Mouse (Mus musculus): ENCODE results near the gene Arcn1. TPM values are rescaled to one million over a fixed set of nuclear protein-coding genes. Genes with fewer than 3 reads are reported as not detected.

Gene Arcn1
- polyA plus RNA-seq, 1 experiment = 46.6 TPM

- Histone ChIP-seq H3ac (ENCODE audit: control insufficient read depth, insufficient read length, low read depth) (no peak overlapping the region), H3K79me2 (ENCODE audit: control insufficient read depth, insufficient read depth) (peaks cover 26% of the 10 kb centered on the region), H3K36me3 (ENCODE audit: control insufficient read depth, insufficient read depth) (peaks cover 5% of the 10 kb centered on the region), H3K27me3 (ENCODE audit: control insufficient read depth, insufficient read depth, insufficient read length) (no peaks in the 10 kb centered on the region), H3K79me3 (ENCODE audit: low read depth) (peaks cover 7% of the 10 kb centered on the region), H3K4me3 (ENCODE audit: insufficient read depth, poor library complexity, severe bottlenecking) (no peak overlapping the region)
- TF ChIP-seq MAX (IDR thresholded peaks at IDR 0.05) (no peak), MYOD1 (IDR thresholded peaks at IDR 0.05; ENCODE audit: control insufficient read depth, insufficient read length, low read depth) (no peak), USF1 (IDR thresholded peaks at IDR 0.05; ENCODE audit: low read depth) (no peak), CTCF (IDR thresholded peaks at IDR 0.05; ENCODE audit: control insufficient read depth, insufficient read depth, insufficient read length) (no peak), CEBPB (IDR thresholded peaks at IDR 0.05; ENCODE audit: low read depth) (no peak), MYOG (IDR thresholded peaks at IDR 0.05; ENCODE audit: control insufficient read depth, extremely low read depth, insufficient read length) (no peak), FOSL1 (IDR thresholded peaks at IDR 0.05; ENCODE audit: insufficient read depth, low read length, poor library complexity, severe bottlenecking) (no peak)
Observed at GRCm38 (mm10) chr9:44737240-44737949, 30.2 kb downstream of the Arcn1 start.

DNA sequence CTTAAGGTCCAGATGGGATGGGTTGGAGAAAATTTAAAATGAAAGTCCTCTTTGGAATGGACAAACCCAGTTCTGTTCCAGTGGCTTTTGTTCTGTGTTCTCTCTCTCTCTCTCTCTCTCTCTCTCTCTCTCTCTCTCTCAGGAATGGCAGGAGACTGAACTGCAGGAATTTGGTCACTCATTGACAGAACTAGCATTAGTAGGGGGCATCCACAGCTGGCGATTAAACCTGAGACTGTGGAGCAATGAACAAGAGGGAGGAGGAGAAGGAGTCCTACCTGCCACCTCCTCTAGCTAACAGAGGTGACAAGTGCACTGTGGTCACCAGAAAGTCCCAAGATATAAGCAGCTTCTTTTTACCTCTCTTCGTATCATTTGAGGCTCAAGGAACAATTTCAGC, 31.3 kb downstream of the Arcn1 start:
- no peak for TF ChIP-seq MYOG (IDR thresholded peaks at IDR 0.05; ENCODE audit: control insufficient read depth, extremely low read depth, insufficient read length)
- no peak for TF ChIP-seq USF1 (IDR thresholded peaks at IDR 0.05; ENCODE audit: low read depth)
- TF ChIP-seq MYOD1 (IDR thresholded peaks at IDR 0.05; ENCODE audit: control insufficient read depth, insufficient read length, low read depth) = no peak
- TF ChIP-seq CTCF (IDR thresholded peaks at IDR 0.05; ENCODE audit: control insufficient read depth, insufficient read depth, insufficient read length) = no peak
- TF ChIP-seq CEBPB (IDR thresholded peaks at IDR 0.05; ENCODE audit: low read depth) = no peak
- no peak for TF ChIP-seq FOSL1 (IDR thresholded peaks at IDR 0.05; ENCODE audit: insufficient read depth, low read length, poor library complexity, severe bottlenecking)
- TF ChIP-seq MAX (IDR thresholded peaks at IDR 0.05) = no peak
- Histone ChIP-seq H3K79me3 (ENCODE audit: low read depth) (peaks cover 15% of the 10 kb centered on the region), H3K79me2 (ENCODE audit: control insufficient read depth, insufficient read depth) (peaks cover 37% of the 10 kb centered on the region), H3K36me3 (ENCODE audit: control insufficient read depth, insufficient read depth) (no peaks in the 10 kb centered on the region), H3K27me3 (ENCODE audit: control insufficient read depth, insufficient read depth, insufficient read length) (no peaks in the 10 kb centered on the region), H3ac (ENCODE audit: control insufficient read depth, insufficient read length, low read depth) (no peak overlapping the region), H3K4me3 (ENCODE audit: insufficient read depth, poor library complexity, severe bottlenecking) (no peak overlapping the region)

DNA sequence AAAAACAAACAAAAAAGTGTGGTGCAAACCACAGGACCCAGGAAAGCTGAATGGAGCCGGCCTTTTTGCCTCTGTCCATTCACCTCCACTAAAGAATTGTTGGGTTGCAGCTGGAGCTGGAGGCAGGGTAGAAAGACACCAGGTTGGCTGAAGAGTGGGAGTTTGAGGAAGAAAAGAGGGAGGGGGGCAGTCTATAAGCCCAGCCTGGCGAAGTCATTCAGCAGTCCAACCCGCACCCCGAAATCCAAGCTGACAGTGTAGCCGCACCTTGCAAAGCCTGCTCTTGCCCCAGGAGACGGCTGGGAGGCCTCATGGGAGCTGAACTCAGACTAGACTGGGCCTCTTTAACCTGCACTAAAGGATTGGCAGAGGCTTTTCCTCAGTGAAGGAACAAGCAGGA, 31.8 kb downstream of the Arcn1 start:
- no peaks in the 10 kb centered on the region for H3K27me3 ChIP-seq (ENCODE audit: control insufficient read depth, insufficient read depth, insufficient read length)
- TF ChIP-seq CTCF (IDR thresholded peaks at IDR 0.05; ENCODE audit: control insufficient read depth, insufficient read depth, insufficient read length) = no peak
- no peak for TF ChIP-seq FOSL1 (IDR thresholded peaks at IDR 0.05; ENCODE audit: insufficient read depth, low read length, poor library complexity, severe bottlenecking)
- no peak for TF ChIP-seq MYOG (IDR thresholded peaks at IDR 0.05; ENCODE audit: control insufficient read depth, extremely low read depth, insufficient read length)
- TF ChIP-seq MYOD1 (IDR thresholded peaks at IDR 0.05; ENCODE audit: control insufficient read depth, insufficient read length, low read depth) = no peak
- TF ChIP-seq USF1 (IDR thresholded peaks at IDR 0.05; ENCODE audit: low read depth) = no peak
- no peak for TF ChIP-seq MAX (IDR thresholded peaks at IDR 0.05)
- TF ChIP-seq CEBPB (IDR thresholded peaks at IDR 0.05; ENCODE audit: low read depth) = no peak
- H3K4me3 ChIP-seq (ENCODE audit: insufficient read depth, poor library complexity, severe bottlenecking) = no peak overlapping the region
- no peaks in the 10 kb centered on the region for H3K36me3 ChIP-seq (ENCODE audit: control insufficient read depth, insufficient read depth)
- H3K79me2 ChIP-seq (ENCODE audit: control insufficient read depth, insufficient read depth) = peaks cover 40% of the 10 kb centered on the region
- peaks cover 15% of the 10 kb centered on the region for H3K79me3 ChIP-seq (ENCODE audit: low read depth)
- H3ac ChIP-seq (ENCODE audit: control insufficient read depth, insufficient read length, low read depth) = no peak overlapping the region

DNA sequence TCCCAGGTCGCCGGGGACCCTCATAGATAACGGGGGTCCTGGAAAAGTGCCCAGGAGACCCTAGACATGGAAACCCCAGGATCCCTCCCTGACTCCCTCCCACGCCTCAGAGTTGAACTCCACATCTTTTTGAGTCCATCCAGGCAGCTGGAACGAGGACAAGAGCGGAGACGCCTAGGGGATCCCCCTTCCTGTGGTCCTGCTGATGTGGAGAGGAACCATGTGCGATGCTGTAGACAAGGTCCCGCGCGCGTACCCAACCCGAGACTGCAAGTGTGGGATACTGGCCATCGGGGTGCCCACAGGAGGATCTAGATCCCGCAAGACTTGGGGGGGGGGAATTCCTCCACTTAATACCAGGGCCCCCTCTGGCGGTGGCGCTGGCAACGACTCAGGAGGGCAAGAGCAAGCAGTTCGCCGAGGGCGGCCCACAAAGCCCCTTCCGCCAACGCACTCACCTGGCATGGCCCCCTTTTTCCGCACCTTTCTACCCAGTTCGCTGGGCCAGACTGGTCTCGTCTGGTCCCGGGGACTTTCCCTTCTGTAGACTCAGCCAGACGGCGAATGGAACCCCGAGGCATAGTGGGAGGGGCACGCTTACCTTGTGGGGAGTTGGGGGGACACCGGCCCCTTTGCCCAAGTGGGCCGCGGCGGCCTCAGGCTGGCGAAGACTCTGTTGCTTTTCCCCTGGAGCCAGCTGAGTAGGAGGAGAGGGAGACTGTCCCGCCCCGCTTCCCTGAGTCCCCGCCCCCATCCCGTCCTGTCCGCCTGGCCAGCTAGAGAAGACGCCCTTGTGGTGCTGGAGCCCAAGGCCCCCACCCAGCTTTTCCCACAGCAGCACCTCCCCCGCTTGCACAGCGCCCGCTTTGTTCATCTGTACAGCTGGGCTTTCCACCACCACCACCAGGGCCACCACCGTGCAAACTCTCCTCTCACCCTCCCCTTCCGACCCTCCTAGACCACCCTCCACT, 32.8 kb downstream of the Arcn1 start, which contains the start of gene Phldb1:
Gene Phldb1, minus strand, starts transcription at position 675 of the 971 bp plus-strand sequence.
- Histone ChIP-seq H3K4me3 (ENCODE audit: insufficient read depth, poor library complexity, severe bottlenecking) (peak within 1 kb of the TSS; percentile 38), H3K27me3 (ENCODE audit: control insufficient read depth, insufficient read depth, insufficient read length) (no peaks in the 10 kb centered on the region), H3K36me3 (ENCODE audit: control insufficient read depth, insufficient read depth) (peaks cover 4% of the 10 kb centered on the region), H3K79me3 (ENCODE audit: low read depth) (peaks cover 24% of the 10 kb centered on the region), H3ac (ENCODE audit: control insufficient read depth, insufficient read length, low read depth) (peak within 1 kb of the TSS; percentile 96), H3K79me2 (ENCODE audit: control insufficient read depth, insufficient read depth) (peaks cover 51% of the 10 kb centered on the region)
- TF ChIP-seq CEBPB (IDR thresholded peaks at IDR 0.05; ENCODE audit: low read depth) (no peak), MYOG (IDR thresholded peaks at IDR 0.05; ENCODE audit: control insufficient read depth, extremely low read depth, insufficient read length) (no peak), CTCF (IDR thresholded peaks at IDR 0.05; ENCODE audit: control insufficient read depth, insufficient read depth, insufficient read length) (peak; percentile 64)

- peak overlapping the region; percentile 38 for H3K4me3 ChIP-seq (ENCODE audit: insufficient read depth, poor library complexity, severe bottlenecking)
- H3K79me2 ChIP-seq (ENCODE audit: control insufficient read depth, insufficient read depth) = peaks cover 53% of the 10 kb centered on the region
- H3K36me3 ChIP-seq (ENCODE audit: control insufficient read depth, insufficient read depth) = peaks cover 4% of the 10 kb centered on the region
- peak overlapping the region; percentile 96 for H3ac ChIP-seq (ENCODE audit: control insufficient read depth, insufficient read length, low read depth)
- TF ChIP-seq MYOD1 (IDR thresholded peaks at IDR 0.05; ENCODE audit: control insufficient read depth, insufficient read length, low read depth) = no peak
- TF ChIP-seq FOSL1 (IDR thresholded peaks at IDR 0.05; ENCODE audit: insufficient read depth, low read length, poor library complexity, severe bottlenecking) = no peak
- no peak for TF ChIP-seq MAX (IDR thresholded peaks at IDR 0.05)
- TF ChIP-seq CTCF (IDR thresholded peaks at IDR 0.05; ENCODE audit: control insufficient read depth, insufficient read depth, insufficient read length) = no peak
- TF ChIP-seq CEBPB (IDR thresholded peaks at IDR 0.05; ENCODE audit: low read depth) = no peak
- TF ChIP-seq MYOG (IDR thresholded peaks at IDR 0.05; ENCODE audit: control insufficient read depth, extremely low read depth, insufficient read length) = no peak
- no peak for TF ChIP-seq USF1 (IDR thresholded peaks at IDR 0.05; ENCODE audit: low read depth)
- H3K79me3 ChIP-seq (ENCODE audit: low read depth) = peaks cover 27% of the 10 kb centered on the region
- H3K27me3 ChIP-seq (ENCODE audit: control insufficient read depth, insufficient read depth, insufficient read length) = no peaks in the 10 kb centered on the region
Observed at GRCm38 (mm10) chr9:44733671-44734523, 33.7 kb downstream of the Arcn1 start.

All from C2C12 (cell line).